Comparison of ENCODE assay signal across 11 mouse cellular contexts in genomic region chr16:24218162-24218849, GRCm38 (mm10).
DNase-seq lines count a peak whose midpoint lies in the region; ATAC-seq and TF ChIP-seq lines count a peak whose summit lies in the region.
"Had no signal": no experiment of that assay in that cellular context is flagged by ENCODE, and none has a peak within 500 bp of the region (broad histone marks: within the 10 kb centered on the region; RNA-seq: fewer than 3 reads in every experiment).

No protein-coding gene starts in this region.

- no peak for TF ChIP-seq CTCF in brain, embryonic 14.5 days (IDR thresholded peaks at IDR 0.05; ENCODE audit: borderline replicate concordance, extremely low read depth, insufficient read depth, insufficient read length)

- H3K9ac ChIP-seq in hindbrain, embryonic 13.5 days, result no peak overlapping the region
- no peak overlapping the region for H3K9ac ChIP-seq in forebrain, embryonic 15.5 days (replicated peaks)

- DNase-seq in hindbrain, embryonic 10.5 days (ENCODE audit: low spot score), result peak; percentile 24
- DNase-seq in brain, embryonic 14.5 days (ENCODE audit: low read depth), result peak; percentile 73
- peak; percentile 63 for DNase-seq in mesoderm, embryonic 11.5 days (ENCODE audit: low read depth, low spot score)
- DNase-seq in frontal cortex, adult 2 months (ENCODE audit: extremely low spot score in 1 of 2, low spot score in 1 of 2), result no peak
- no peak for DNase-seq in right cerebral cortex, adult 2 months (ENCODE audit: low spot score in 2 of 2)
- no peak for DNase-seq in lung, postnatal 10 days
- DNase-seq: cerebellum, adult 18-20 months; right cerebral cortex, postnatal 25 days had no signal

- peaks cover 3% of the 10 kb centered on the region; the same call in 1 of the 2 replicates for H3K27me3 ChIP-seq in hindbrain, embryonic 10.5 days (ENCODE audit: insufficient read depth, poor library complexity, severe bottlenecking)
- no peaks in the 10 kb centered on the region for H3K27me3 ChIP-seq in hindbrain, embryonic 13.5 days
- H3K27me3 ChIP-seq in forebrain, embryonic 15.5 days, result no peaks in the 10 kb centered on the region

- no peak overlapping the region for H3K4me3 ChIP-seq in hindbrain, embryonic 10.5 days
- H3K4me3 ChIP-seq in hindbrain, embryonic 13.5 days, result no peak overlapping the region
- no peak overlapping the region for H3K4me3 ChIP-seq in forebrain, embryonic 15.5 days
- H3K4me3 ChIP-seq: left cerebral cortex, adult 2 months had no signal

- WGBS in hindbrain, embryonic 10.5 days, result 51% methylated on average over 14 of the region's 14 CpGs
- 36% methylated on average over 14 of the region's 14 CpGs for WGBS in hindbrain, embryonic 13.5 days
- 22% methylated on average over 14 of the region's 14 CpGs for whole genome bisulfite sequencing in forebrain, embryonic 15.5 days

- ATAC-seq in hindbrain, embryonic 13.5 days (ENCODE audit: low FRiP score), result no peak
- peak; percentile 64 for ATAC-seq in forebrain, embryonic 15.5 days (replicated peaks)

- H3K4me1 ChIP-seq in hindbrain, embryonic 10.5 days (replicated peaks), result peaks cover 8% of the 10 kb centered on the region
- peaks cover 6% of the 10 kb centered on the region for H3K4me1 ChIP-seq in hindbrain, embryonic 13.5 days (replicated peaks)
- peaks cover 4% of the 10 kb centered on the region for H3K4me1 ChIP-seq in forebrain, embryonic 15.5 days

- H3K36me3 ChIP-seq in hindbrain, embryonic 10.5 days, result no peaks in the 10 kb centered on the region
- no peaks in the 10 kb centered on the region for H3K36me3 ChIP-seq in hindbrain, embryonic 13.5 days
- no peaks in the 10 kb centered on the region for H3K36me3 ChIP-seq in forebrain, embryonic 15.5 days

- no peak overlapping the region for H3K4me2 ChIP-seq in hindbrain, embryonic 13.5 days
- no peak overlapping the region for H3K4me2 ChIP-seq in forebrain, embryonic 15.5 days (replicated peaks)

- peak overlapping the region; percentile 56; the same call in 1 of the 2 replicates for H3K27ac ChIP-seq in hindbrain, embryonic 10.5 days
- H3K27ac ChIP-seq in hindbrain, embryonic 13.5 days, result no peak overlapping the region
- H3K27ac ChIP-seq in forebrain, embryonic 15.5 days (replicated peaks), result no peak overlapping the region
- H3K27ac ChIP-seq: left cerebral cortex, adult 2 months had no signal

- H3K9me3 ChIP-seq in hindbrain, embryonic 10.5 days, result no peaks in the 10 kb centered on the region
- H3K9me3 ChIP-seq in hindbrain, embryonic 13.5 days, result no peaks in the 10 kb centered on the region
- H3K9me3 ChIP-seq in forebrain, embryonic 15.5 days, result no peaks in the 10 kb centered on the region

- TF ChIP-seq POLR2A in brain, embryonic 14.5 days (IDR thresholded peaks at IDR 0.05; ENCODE audit: borderline replicate concordance, extremely low read depth, insufficient read depth, insufficient read length, poor library complexity, severe bottlenecking), result no peak

Comparison
In these comparisons a context has a peak if more than half of its experiments do, and no peak if none do; other contexts are left out.
1. DNase-seq: peak in hindbrain, embryonic 10.5 days (single experiment), brain, embryonic 14.5 days (single experiment) and mesoderm, embryonic 11.5 days (single experiment); none in frontal cortex, adult 2 months (0 of 2), right cerebral cortex, adult 2 months (0 of 2) and lung, postnatal 10 days (single experiment).